Mouse (Mus musculus): Measurements from ENCODE around the gene Dusp10.
A peak's percentile ranks its signal among the peaks of the same experiment; 100 is the strongest.

Dusp10 gene

GRCm38 (mm10) chr1:184040906-184041305 lies 27.8 kb downstream of the Dusp10 start:
- TF ChIP-seq GATA4 (IDR thresholded peaks at IDR 0.05; ENCODE audit: insufficient replicate concordance, low read length) = no peak

GRCm38 (mm10) chr1:184041778-184042573 lies 28.9 kb downstream of the Dusp10 start:
- no peak for TF ChIP-seq GATA4 (IDR thresholded peaks at IDR 0.05; ENCODE audit: insufficient replicate concordance, low read length)

GRCm38 (mm10) chr1:184042745-184043144 lies 29.6 kb downstream of the Dusp10 start:
- TF ChIP-seq GATA4 (IDR thresholded peaks at IDR 0.05; ENCODE audit: insufficient replicate concordance, low read length) = no peak

- TF ChIP-seq GATA4 (IDR thresholded peaks at IDR 0.05; ENCODE audit: insufficient replicate concordance, low read length) = no peak
Observed at GRCm38 (mm10) chr1:184043391-184043790, 30.3 kb downstream of the Dusp10 start.

- TF ChIP-seq GATA4 (IDR thresholded peaks at IDR 0.05; ENCODE audit: insufficient replicate concordance, low read length) = no peak
Observed at GRCm38 (mm10) chr1:184046070-184046677, 33.1 kb downstream of the Dusp10 start.

GRCm38 (mm10) chr1:184047818-184048217 lies 34.7 kb downstream of the Dusp10 start:
- no peak for TF ChIP-seq GATA4 (IDR thresholded peaks at IDR 0.05; ENCODE audit: insufficient replicate concordance, low read length)

- TF ChIP-seq GATA4 (IDR thresholded peaks at IDR 0.05; ENCODE audit: insufficient replicate concordance, low read length) = no peak
Observed at GRCm38 (mm10) chr1:184048675-184049418, 35.7 kb downstream of the Dusp10 start.

GRCm38 (mm10) chr1:184051286-184051685 lies 38.2 kb downstream of the Dusp10 start:
- no peak for TF ChIP-seq GATA4 (IDR thresholded peaks at IDR 0.05; ENCODE audit: insufficient replicate concordance, low read length)

- peak; percentile 38; the same call in 1 of the 2 replicates for TF ChIP-seq GATA4 (IDR thresholded peaks at IDR 0.05; ENCODE audit: insufficient replicate concordance, low read length)
Observed at GRCm38 (mm10) chr1:184051824-184052223, 38.7 kb downstream of the Dusp10 start.

GRCm38 (mm10) chr1:184052331-184052730 lies 39.2 kb downstream of the Dusp10 start:
- TF ChIP-seq GATA4 (IDR thresholded peaks at IDR 0.05; ENCODE audit: insufficient replicate concordance, low read length) = no peak

GRCm38 (mm10) chr1:184053141-184053540 lies 40.0 kb downstream of the Dusp10 start:
- TF ChIP-seq GATA4 (IDR thresholded peaks at IDR 0.05; ENCODE audit: insufficient replicate concordance, low read length) = no peak

GRCm38 (mm10) chr1:184053711-184054110 lies 40.6 kb downstream of the Dusp10 start:
- TF ChIP-seq GATA4 (IDR thresholded peaks at IDR 0.05; ENCODE audit: insufficient replicate concordance, low read length) = no peak

GRCm38 (mm10) chr1:184054176-184054575 lies 41.1 kb downstream of the Dusp10 start:
- TF ChIP-seq GATA4 (IDR thresholded peaks at IDR 0.05; ENCODE audit: insufficient replicate concordance, low read length) = no peak

- TF ChIP-seq GATA4 (IDR thresholded peaks at IDR 0.05; ENCODE audit: insufficient replicate concordance, low read length) = no peak; the same call in 1 of the 2 replicates
Observed at GRCm38 (mm10) chr1:184058206-184058605, 45.1 kb downstream of the Dusp10 start.

GRCm38 (mm10) chr1:184059814-184060213 lies 46.7 kb downstream of the Dusp10 start:
- no peak for TF ChIP-seq GATA4 (IDR thresholded peaks at IDR 0.05; ENCODE audit: insufficient replicate concordance, low read length)

GRCm38 (mm10) chr1:184060381-184060780 lies 47.3 kb downstream of the Dusp10 start:
- TF ChIP-seq GATA4 (IDR thresholded peaks at IDR 0.05; ENCODE audit: insufficient replicate concordance, low read length) = no peak

Measured in liver, adult (tissue).